In genomic region chr8:70610796-70611771, GRCm38 (mm10) we compare ENCODE assay signal across 8 mouse cellular contexts. TPM values are rescaled to one million over a fixed set of nuclear protein-coding genes. Genes with fewer than 3 reads are reported as not detected.
DNase-seq lines count a peak whose midpoint lies in the region; ATAC-seq and TF ChIP-seq lines count a peak whose summit lies in the region.

No protein-coding gene starts in this region.

- TF ChIP-seq RAD21 in CH12.LX (IDR thresholded peaks at IDR 0.05; ENCODE audit: low read depth, low read length), result peak; percentile 47

- in situ Hi-C loops in CH12.LX (cut with MboI; ENCODE audit: low pct_ligation_motif_present, low pct_unique_long_range_greater_than_20kb, low sequenced_read_pairs), result loop anchor here (5.0 kb wide), 1 partner anchor 36 kb away; no protein-coding TSS in a partner anchor

- dilution Hi-C loops in CH12.LX (cut with MboI; ENCODE audit: extremely low pct_ligation_motif_present, extremely low pct_unique_long_range_greater_than_20kb, low sequenced_read_pairs), result no loop called here

- 0 out of 2 replicates have a peak, but pooled peaks have one; percentile 5 for TF ChIP-seq POLR2A in CH12.LX (IDR thresholded peaks at IDR 0.05; ENCODE audit: low read depth, low read length)
- peak; percentile 63; the same call in 1 of the 2 replicates for TF ChIP-seq POLR2A in bone marrow, adult 2 months (IDR thresholded peaks at IDR 0.05; ENCODE audit: borderline replicate concordance, control insufficient read depth, low read depth, low read length)

- H3K9me3 ChIP-seq in CH12.LX (replicated peaks; ENCODE audit: low read length), result no peaks in the 10 kb centered on the region
- H3K9me3 ChIP-seq in heart, embryonic 14.5 days (ENCODE audit: control insufficient read depth, low read length), result no peaks in the 10 kb centered on the region
- no peaks in the 10 kb centered on the region for H3K9me3 ChIP-seq in kidney, embryonic 16.5 days (ENCODE audit: low read length)
- no peaks in the 10 kb centered on the region for H3K9me3 ChIP-seq in lung, embryonic 14.5 days (ENCODE audit: low read depth, low read length)
- H3K9me3 ChIP-seq in neural tube, embryonic 15.5 days (replicated peaks), result no peaks in the 10 kb centered on the region

- peaks cover 24 to 68% of the 10 kb centered on the region in 2 experiments for H3K4me1 ChIP-seq in CH12.LX (ENCODE audit: control insufficient read depth in 1 of 2, insufficient read depth in 2 of 2)
- H3K4me1 ChIP-seq in bone marrow, adult 2 months (ENCODE audit: control insufficient read depth, insufficient read depth, low read length), result peaks cover 8% of the 10 kb centered on the region
- H3K4me1 ChIP-seq in heart, embryonic 14.5 days (ENCODE audit: control insufficient read depth in 2 of 2, insufficient read depth in 2 of 2, low read length in 2 of 2), result peaks cover 20 to 26% of the 10 kb centered on the region in 2 experiments; a peak in 3 of 4 replicates
- peaks cover 41% of the 10 kb centered on the region for H3K4me1 ChIP-seq in kidney, embryonic 16.5 days (ENCODE audit: insufficient read depth, low read length)
- H3K4me1 ChIP-seq in lung, embryonic 14.5 days (ENCODE audit: insufficient read depth), result peaks cover 18% of the 10 kb centered on the region; the same call in 1 of the 2 replicates
- peaks cover 59% of the 10 kb centered on the region for H3K4me1 ChIP-seq in neural tube, embryonic 15.5 days

- H3K36me3 ChIP-seq in CH12.LX (replicated peaks in 1 of 2; ENCODE audit: control insufficient read depth in 1 of 2, insufficient read depth in 1 of 2, low read length in 1 of 2), result peaks cover 0 to 3% of the 10 kb centered on the region in 2 experiments
- H3K36me3 ChIP-seq in heart, embryonic 14.5 days (ENCODE audit: control insufficient read depth, insufficient read depth, low read length), result no peaks in the 10 kb centered on the region
- H3K36me3 ChIP-seq in kidney, embryonic 16.5 days (ENCODE audit: insufficient read depth, low read length), result no peaks in the 10 kb centered on the region
- no peaks in the 10 kb centered on the region for H3K36me3 ChIP-seq in lung, embryonic 14.5 days (ENCODE audit: insufficient read depth)
- H3K36me3 ChIP-seq in neural tube, embryonic 15.5 days, result no peaks in the 10 kb centered on the region

- H3K4me2 ChIP-seq in CH12.LX (ENCODE audit: insufficient read depth, low read depth, poor library complexity, severe bottlenecking), result peak overlapping the region; percentile 84
- H3K4me2 ChIP-seq in heart, embryonic 14.5 days (ENCODE audit: low read length), result peak overlapping the region; percentile 99
- H3K4me2 ChIP-seq in kidney, embryonic 16.5 days (replicated peaks; ENCODE audit: low read depth, low read length), result peak overlapping the region; percentile 98
- H3K4me2 ChIP-seq in lung, embryonic 14.5 days, result peak overlapping the region; percentile 97
- H3K4me2 ChIP-seq in neural tube, embryonic 15.5 days, result peak overlapping the region; percentile 74

- H3K4me3 ChIP-seq in CH12.LX (replicated peaks in 1 of 3; ENCODE audit: low read depth in 2 of 3, low read length in 2 of 3, poor library complexity in 1 of 3), result peak overlapping the region; percentile 61 to 79 (median 65)
- peak overlapping the region; percentile 67 for H3K4me3 ChIP-seq in bone marrow, adult 2 months (replicated peaks; ENCODE audit: control insufficient read depth, low read depth, low read length)
- H3K4me3 ChIP-seq in heart, embryonic 14.5 days (ENCODE audit: control insufficient read depth in 1 of 2, insufficient read depth in 1 of 2, low read depth in 1 of 2, low read length in 2 of 2), result peak overlapping the region; percentile 54 to 64
- H3K4me3 ChIP-seq in kidney, embryonic 16.5 days (ENCODE audit: low read length), result peak overlapping the region; percentile 54
- peak overlapping the region; percentile 83 for H3K4me3 ChIP-seq in lung, embryonic 14.5 days (ENCODE audit: low read depth, low read length)
- peak overlapping the region; percentile 89 for H3K4me3 ChIP-seq in neural tube, embryonic 15.5 days (replicated peaks)

- ATAC-seq in erythroblast, adult 5-6 weeks (replicated peaks; ENCODE audit: low FRiP score, poor library complexity, severe bottlenecking), result peak; percentile 64
- ATAC-seq in heart, embryonic 14.5 days (ENCODE audit: insufficient number of reproducible peaks, insufficient read depth, low FRiP score, low read depth), result no peak
- ATAC-seq in kidney, embryonic 16.5 days (ENCODE audit: low FRiP score, low TSS enrichment), result peak; percentile 0; the same call in 1 of the 2 replicates
- ATAC-seq in lung, embryonic 14.5 days (ENCODE audit: insufficient read depth), result no peak; the same call in 1 of the 2 replicates
- ATAC-seq in neural tube, embryonic 15.5 days (ENCODE audit: low FRiP score), result no peak

- under 1% methylated on average over 54 of the region's 54 CpGs for WGBS in bone marrow, adult 2 months
- under 1% methylated on average over 54 of the region's 54 CpGs for WGBS in heart, embryonic 14.5 days
- under 1% methylated on average over 54 of the region's 54 CpGs for WGBS in kidney, embryonic 16.5 days
- WGBS in lung, embryonic 14.5 days, result under 1% methylated on average over 54 of the region's 54 CpGs
- WGBS in neural tube, embryonic 15.5 days, result under 1% methylated on average over 54 of the region's 54 CpGs

- peak overlapping the region; percentile 60 for H3K9ac ChIP-seq in CH12.LX (ENCODE audit: insufficient read depth, low read depth)
- peak overlapping the region; percentile 77 for H3K9ac ChIP-seq in heart, embryonic 14.5 days (ENCODE audit: low read length)
- peak overlapping the region; percentile 91 for H3K9ac ChIP-seq in kidney, embryonic 16.5 days (replicated peaks; ENCODE audit: low read length)
- peak overlapping the region; percentile 58 for H3K9ac ChIP-seq in lung, embryonic 14.5 days
- H3K9ac ChIP-seq in neural tube, embryonic 15.5 days (replicated peaks), result peak overlapping the region; percentile 29

- peak overlapping the region; percentile 90 for H3K27ac ChIP-seq in CH12.LX (ENCODE audit: insufficient read depth, low read depth)
- peak overlapping the region; percentile 86 for H3K27ac ChIP-seq in bone marrow, adult 2 months (ENCODE audit: control insufficient read depth, insufficient read depth, low read depth, low read length, poor library complexity)
- peak overlapping the region; percentile 80 to 94; a peak in 3 of 4 replicates for H3K27ac ChIP-seq in heart, embryonic 14.5 days (replicated peaks in 1 of 2; ENCODE audit: control insufficient read depth in 1 of 2, insufficient read depth in 1 of 2, low read depth in 2 of 2, low read length in 2 of 2)
- peak overlapping the region; percentile 100 for H3K27ac ChIP-seq in kidney, embryonic 16.5 days (ENCODE audit: low read length)
- H3K27ac ChIP-seq in lung, embryonic 14.5 days (ENCODE audit: low read depth), result peak overlapping the region; percentile 99
- peak overlapping the region; percentile 88 for H3K27ac ChIP-seq in neural tube, embryonic 15.5 days (replicated peaks)

- H3K79me2 ChIP-seq in CH12.LX (replicated peaks; ENCODE audit: control insufficient read depth, extremely low read depth, insufficient read depth, poor library complexity, severe bottlenecking), result 0 out of 2 replicates have a peak, but pooled peaks cover 6% of the 10 kb centered on the region

- DNase-seq in CH12.LX (ENCODE audit: extremely low read depth), result peak; percentile 77
- peak; percentile 80 for DNase-seq in lung, embryonic 14.5 days
- DNase-seq in thymus, postnatal 4 days, result peak; percentile 95

- no peaks in the 10 kb centered on the region for H3K27me3 ChIP-seq in CH12.LX (replicated peaks)
- no peaks in the 10 kb centered on the region for H3K27me3 ChIP-seq in heart, embryonic 14.5 days (ENCODE audit: control insufficient read depth, insufficient read depth, low read length)
- no peaks in the 10 kb centered on the region for H3K27me3 ChIP-seq in kidney, embryonic 16.5 days (ENCODE audit: insufficient read depth, low read length)
- no peaks in the 10 kb centered on the region for H3K27me3 ChIP-seq in lung, embryonic 14.5 days (ENCODE audit: insufficient read depth, low read length)
- no peaks in the 10 kb centered on the region for H3K27me3 ChIP-seq in neural tube, embryonic 15.5 days (replicated peaks)

- TF ChIP-seq EP300 in CH12.LX (IDR thresholded peaks at IDR 0.05; ENCODE audit: low read length), result no peak

- TF ChIP-seq CTCF in CH12.LX (conservative IDR thresholded peaks at IDR 0.05 in 1 of 2, IDR thresholded peaks at IDR 0.05 in 1 of 2; ENCODE audit: low read depth in 2 of 2, low read length in 2 of 2), result peak; percentile 65 to 83
- TF ChIP-seq CTCF in bone marrow, adult 2 months (IDR thresholded peaks at IDR 0.05; ENCODE audit: control insufficient read depth, insufficient read depth, low read length), result peak; percentile 86
- TF ChIP-seq CTCF in lung, embryonic 14.5 days (IDR thresholded peaks at IDR 0.05; ENCODE audit: low read depth), result peak; percentile 95

RNA-seq across cellular contexts. Expression of gene Ssbp4, which starts 2.4 kb away (rescaled TPM):
- total RNA-seq in CH12.LX (2012; rRNA removed) (77.3 and 84.9 TPM in 2 replicates), CH12.LX (2014; rRNA removed) (31.0 and 41.3 TPM in 2 replicates)
- polyA plus RNA-seq in CH12.LX (2012; ENCODE audit: insufficient read length, low read depth), result 114 and 128 TPM in 2 replicates
- 45.2 and 107 TPM in 2 replicates for polyA plus RNA-seq in bone marrow, adult 2 months (2011; ENCODE audit: insufficient read depth, insufficient read length, low replicate concordance, missing spikeins)
- total RNA-seq in erythroblast, adult 5-6 weeks (2015; ENCODE audit: low replicate concordance), result 6.3 and 10.9 TPM in 2 replicates
- total RNA-seq in erythroblast, adult 5-6 weeks (2017; ENCODE audit: low replicate concordance), result 6.3 and 13.8 TPM in 2 replicates
- polyA plus RNA-seq in heart, embryonic 14.5 days (2014; fragmentation: Nextera tagmentation; extraction: Ambion mirVana), result 83.7 and 85.8 TPM in 2 replicates
- polyA plus RNA-seq in kidney, embryonic 16.5 days (2015; fragmentation: Nextera tagmentation; extraction: Ambion mirVana), result 133 and 149 TPM in 2 replicates
- polyA plus RNA-seq in lung, embryonic 14.5 days (2014; fragmentation: Nextera tagmentation; extraction: Ambion mirVana), result 127 and 143 TPM in 2 replicates
- 170 and 175 TPM in 2 replicates for polyA plus RNA-seq in neural tube, embryonic 15.5 days (2015; fragmentation: Nextera tagmentation; extraction: Ambion mirVana)

RNA-seq across cellular contexts. Expression of gene Lrrc25, which starts 4.9 kb away (rescaled TPM):
- 0.25 and 0.30 TPM in 2 replicates for total RNA-seq in CH12.LX (2012; rRNA removed)
- 2.4 and 2.6 TPM in 2 replicates for total RNA-seq in CH12.LX (2014; rRNA removed)
- polyA plus RNA-seq in CH12.LX (2012; ENCODE audit: insufficient read length, low read depth), result 4.0 and 5.9 TPM in 2 replicates
- polyA plus RNA-seq in bone marrow, adult 2 months (2011; ENCODE audit: insufficient read depth, insufficient read length, low replicate concordance, missing spikeins), result 3.4 and 18.8 TPM in 2 replicates
- total RNA-seq in erythroblast, adult 5-6 weeks (2015; ENCODE audit: low replicate concordance), result 5.4 and 9.0 TPM in 2 replicates
- 0.98 and 2.3 TPM in 2 replicates for total RNA-seq in erythroblast, adult 5-6 weeks (2017; ENCODE audit: low replicate concordance)
- 1.3 and 3.2 TPM in 2 replicates for polyA plus RNA-seq in heart, embryonic 14.5 days (2014; fragmentation: Nextera tagmentation; extraction: Ambion mirVana)
- polyA plus RNA-seq in kidney, embryonic 16.5 days (2015; fragmentation: Nextera tagmentation; extraction: Ambion mirVana), result 1.8 and 1.9 TPM in 2 replicates
- polyA plus RNA-seq in lung, embryonic 14.5 days (2014; fragmentation: Nextera tagmentation; extraction: Ambion mirVana), result 1.9 TPM in 2 replicates
- 1.5 and 2.6 TPM in 2 replicates for polyA plus RNA-seq in neural tube, embryonic 15.5 days (2015; fragmentation: Nextera tagmentation; extraction: Ambion mirVana)

RNA-seq across cellular contexts. Expression of gene Isyna1, which starts 16.9 kb away (rescaled TPM):
- 141 and 174 TPM in 2 replicates for total RNA-seq in CH12.LX (2012; rRNA removed)
- total RNA-seq in CH12.LX (2014; rRNA removed), result 99.9 and 107 TPM in 2 replicates
- 139 and 163 TPM in 2 replicates for polyA plus RNA-seq in CH12.LX (2012; ENCODE audit: insufficient read length, low read depth)
- 11.2 and 23.7 TPM in 2 replicates for polyA plus RNA-seq in bone marrow, adult 2 months (2011; ENCODE audit: insufficient read depth, insufficient read length, low replicate concordance, missing spikeins)
- 3.8 and 6.1 TPM in 2 replicates for total RNA-seq in erythroblast, adult 5-6 weeks (2015; ENCODE audit: low replicate concordance)
- total RNA-seq in erythroblast, adult 5-6 weeks (2017; ENCODE audit: low replicate concordance), result 1.4 and 7.7 TPM in 2 replicates
- 59.5 and 69.8 TPM in 2 replicates for polyA plus RNA-seq in heart, embryonic 14.5 days (2014; fragmentation: Nextera tagmentation; extraction: Ambion mirVana)
- polyA plus RNA-seq in kidney, embryonic 16.5 days (2015; fragmentation: Nextera tagmentation; extraction: Ambion mirVana), result 215 and 217 TPM in 2 replicates
- 91.6 and 107 TPM in 2 replicates for polyA plus RNA-seq in lung, embryonic 14.5 days (2014; fragmentation: Nextera tagmentation; extraction: Ambion mirVana)
- 137 and 142 TPM in 2 replicates for polyA plus RNA-seq in neural tube, embryonic 15.5 days (2015; fragmentation: Nextera tagmentation; extraction: Ambion mirVana)

RNA-seq across cellular contexts. Expression of gene Gdf15, which starts 21.2 kb away (rescaled TPM):
- total RNA-seq in CH12.LX (2012; rRNA removed) (0.21 TPM in 1 of 2 replicates, not detected in the other), CH12.LX (2014; rRNA removed) (not detected in 2 replicates)
- 0.16 TPM in 1 of 2 replicates, not detected in the other for polyA plus RNA-seq in CH12.LX (2012; ENCODE audit: insufficient read length, low read depth)
- polyA plus RNA-seq in bone marrow, adult 2 months (2011; ENCODE audit: insufficient read depth, insufficient read length, low replicate concordance, missing spikeins), result 3.1 TPM in 1 of 2 replicates, not detected in the other
- not detected in 2 replicates for total RNA-seq in erythroblast, adult 5-6 weeks (2015; ENCODE audit: low replicate concordance)
- 0.60 TPM in 1 of 2 replicates, not detected in the other for total RNA-seq in erythroblast, adult 5-6 weeks (2017; ENCODE audit: low replicate concordance)
- 1.1 TPM in 2 replicates for polyA plus RNA-seq in heart, embryonic 14.5 days (2014; fragmentation: Nextera tagmentation; extraction: Ambion mirVana)
- 1.0 and 1.2 TPM in 2 replicates for polyA plus RNA-seq in kidney, embryonic 16.5 days (2015; fragmentation: Nextera tagmentation; extraction: Ambion mirVana)
- polyA plus RNA-seq in lung, embryonic 14.5 days (2014; fragmentation: Nextera tagmentation; extraction: Ambion mirVana), result 0.12 and 0.22 TPM in 2 replicates
- 0.22 TPM in 2 replicates for polyA plus RNA-seq in neural tube, embryonic 15.5 days (2015; fragmentation: Nextera tagmentation; extraction: Ambion mirVana)

RNA-seq across cellular contexts. Expression of gene Pgpep1, which starts 49.1 kb away (rescaled TPM):
- total RNA-seq in CH12.LX (2012; rRNA removed), result 15.2 and 22.9 TPM in 2 replicates
- 10.3 and 12.3 TPM in 2 replicates for total RNA-seq in CH12.LX (2014; rRNA removed)
- polyA plus RNA-seq in CH12.LX (2012; ENCODE audit: insufficient read length, low read depth), result 30.0 and 35.1 TPM in 2 replicates
- polyA plus RNA-seq in bone marrow, adult 2 months (2011; ENCODE audit: insufficient read depth, insufficient read length, low replicate concordance, missing spikeins), result 4.3 and 21.1 TPM in 2 replicates
- 1.2 and 5.9 TPM in 2 replicates for total RNA-seq in erythroblast, adult 5-6 weeks (2015; ENCODE audit: low replicate concordance)
- total RNA-seq in erythroblast, adult 5-6 weeks (2017; ENCODE audit: low replicate concordance), result 0.28 and 1.4 TPM in 2 replicates
- 39.7 and 46.6 TPM in 2 replicates for polyA plus RNA-seq in heart, embryonic 14.5 days (2014; fragmentation: Nextera tagmentation; extraction: Ambion mirVana)
- polyA plus RNA-seq in kidney, embryonic 16.5 days (2015; fragmentation: Nextera tagmentation; extraction: Ambion mirVana), result 88.5 TPM in 2 replicates
- polyA plus RNA-seq in lung, embryonic 14.5 days (2014; fragmentation: Nextera tagmentation; extraction: Ambion mirVana), result 46.6 and 48.2 TPM in 2 replicates
- 78.6 TPM in 2 replicates for polyA plus RNA-seq in neural tube, embryonic 15.5 days (2015; fragmentation: Nextera tagmentation; extraction: Ambion mirVana)

Comparison
In these comparisons a context has a peak if more than half of its experiments do, and no peak if none do; other contexts are left out.
1. H3K9ac ChIP-seq: peak in every context shown above with its lines; median percentile 91 in kidney, embryonic 16.5 days; 77 in heart, embryonic 14.5 days; 60 in CH12.LX; 58 in lung, embryonic 14.5 days; 29 in neural tube, embryonic 15.5 days.
2. ATAC-seq: peak in erythroblast, adult 5-6 weeks (single experiment) and kidney, embryonic 16.5 days (single experiment); none in heart, embryonic 14.5 days (single experiment), lung, embryonic 14.5 days (single experiment) and neural tube, embryonic 15.5 days (single experiment).
3. Peak in every context shown above with its lines, with median percentiles within 50 percentile points of each other: DNase-seq, H3K27ac ChIP-seq, H3K4me2 ChIP-seq, H3K4me3 ChIP-seq and CTCF ChIP-seq.